Mouse (Mus musculus) CH12.LX (cell line): ENCODE data around the gene Fam168a. TPM values are rescaled to one million over a fixed set of nuclear protein-coding genes. Genes with fewer than 3 reads are reported as not detected.

Source experiments
- DNase-seq: peaks from one replicate; pipeline ENCODE4 v3.0.0-alpha.2; 2013; ENCODE audit errors: extremely low read depth
- H3K27ac ChIP-seq: 2 replicates; pipeline ENCODE4 v1.5.1; 2012; ENCODE audit warnings: low read depth, mild to moderate bottlenecking, control low read depth, moderate library complexity; ENCODE audit not compliant: insufficient read depth
- H3K27me3 ChIP-seq: replicated peaks from 2 replicates; pipeline ENCODE3; 2012; ENCODE audit warnings: inconsistent platforms
- H3K36me3 ChIP-seq, 2 experiments: replicated peaks in 1 of 2; 2 replicates each; pipeline versions ENCODE3 to v1.6.1; 2012; ENCODE audit warnings: inconsistent platforms in 1 of 2, low read length in 1 of 2, mild to moderate bottlenecking in 1 of 2, mixed read lengths in 1 of 2, moderate library complexity in 1 of 2; ENCODE audit not compliant: control insufficient read depth in 1 of 2, insufficient read depth in 1 of 2
- H3K4me1 ChIP-seq, 2 experiments: 2 replicates each; pipeline ENCODE4 v1.6.1; 2012; ENCODE audit warnings: inconsistent platforms in 1 of 2, moderate library complexity in 1 of 2; ENCODE audit not compliant: insufficient read depth in 2 of 2, control insufficient read depth in 1 of 2
- H3K4me2 ChIP-seq: 2 replicates; pipeline ENCODE4 v1.6.1; 2012; ENCODE audit warnings: low read depth, mild to moderate bottlenecking, control low read depth; ENCODE audit not compliant: poor library complexity, insufficient read depth, severe bottlenecking
- H3K4me3 ChIP-seq, 3 experiments: fragments of 150-350 bp in 1 of 3; sonication (generic) in 1 of 3; replicated peaks in 1 of 3; 2 replicates each; pipeline versions ENCODE3 to v1.5.1; 2011 to 2012; ENCODE audit warnings: low read depth in 2 of 3, low read length in 2 of 3, mild to moderate bottlenecking in 2 of 3, moderate library complexity in 2 of 3, control low read depth in 1 of 3, improper control_type of control experiment in 1 of 3, inconsistent platforms in 1 of 3, mixed read lengths in 1 of 3; ENCODE audit not compliant: poor library complexity in 1 of 3
- H3K79me2 ChIP-seq: replicated peaks from 2 replicates; pipeline ENCODE4 v1.6.1; 2012; ENCODE audit warnings: mild to moderate bottlenecking, moderate library complexity; ENCODE audit not compliant: control insufficient read depth, poor library complexity, insufficient read depth, severe bottlenecking; ENCODE audit errors: extremely low read depth
- H3K9ac ChIP-seq: 2 replicates; pipeline ENCODE4 v1.6.1; 2012; ENCODE audit warnings: low read depth, mild to moderate bottlenecking, control low read depth, moderate library complexity; ENCODE audit not compliant: insufficient read depth
- H3K9me3 ChIP-seq: replicated peaks from 2 replicates; pipeline ENCODE3; 2012; ENCODE audit warnings: low read length, inconsistent platforms, mixed read lengths
- BHLHE40 ChIP-seq: IDR thresholded peaks from 2 replicates; pipeline ENCODE4 v1.6.1; 2011; ENCODE audit warnings: mild to moderate bottlenecking, low read depth, low read length, improper control_type of control experiment
- CHD1 ChIP-seq: IDR thresholded peaks from 2 replicates; pipeline ENCODE4 v1.6.1; 2012; ENCODE audit warnings: low read depth, low read length, improper control_type of control experiment, inconsistent platforms
- EP300 ChIP-seq: IDR thresholded peaks from 2 replicates; pipeline ENCODE4 v1.6.1; 2011; ENCODE audit warnings: low read length, improper control_type of control experiment
- ETS1 ChIP-seq: conservative IDR thresholded peaks from 2 replicates; pipeline ENCODE4 v1.6.1; 2012; ENCODE audit warnings: low read depth, mild to moderate bottlenecking, inconsistent platforms, low read length, improper control_type of control experiment, moderate library complexity
- HCFC1 ChIP-seq: IDR thresholded peaks from 2 replicates; pipeline ENCODE4 v1.6.1; 2012; ENCODE audit warnings: low read depth, mild to moderate bottlenecking, inconsistent platforms, low read length, improper control_type of control experiment
- IRF4 ChIP-seq: IDR thresholded peaks from 2 replicates; pipeline ENCODE4 v1.6.1; 2014; ENCODE audit warnings: low read depth, mild to moderate bottlenecking, inconsistent platforms, low read length, improper control_type of control experiment
- JUND ChIP-seq: conservative IDR thresholded peaks from 2 replicates; pipeline ENCODE4 v1.6.1; 2011; ENCODE audit warnings: low read depth, low read length, improper control_type of control experiment
- MAFK ChIP-seq: IDR thresholded peaks from 2 replicates; pipeline ENCODE4 v1.6.1; 2011; ENCODE audit warnings: low read length, improper control_type of control experiment; ENCODE audit not compliant: insufficient replicate concordance
- MXI1 ChIP-seq: IDR thresholded peaks from 2 replicates; pipeline ENCODE4 v1.6.1; 2011; ENCODE audit warnings: mild to moderate bottlenecking, low read depth, low read length, improper control_type of control experiment
- MYC ChIP-seq: IDR thresholded peaks from 2 replicates; pipeline ENCODE4 v1.6.1; 2011; ENCODE audit warnings: low read depth, mild to moderate bottlenecking, improper control_type of control experiment, low read length
- NRF1 ChIP-seq: IDR thresholded peaks from 2 replicates; pipeline ENCODE4 v1.6.1; 2014; ENCODE audit warnings: low read depth, mild to moderate bottlenecking, inconsistent platforms, low read length, improper control_type of control experiment, moderate library complexity
- PAX5 ChIP-seq: IDR thresholded peaks from 2 replicates; pipeline ENCODE4 v1.6.1; 2012; ENCODE audit warnings: low read length, inconsistent platforms, mixed read lengths
- POLR2AphosphoS2 ChIP-seq: IDR thresholded peaks from 2 replicates; pipeline ENCODE4 v1.6.1; 2011; ENCODE audit warnings: low read depth, low read length, improper control_type of control experiment
- SMC3 ChIP-seq: IDR thresholded peaks from 2 replicates; pipeline ENCODE4 v1.6.1; 2011; ENCODE audit warnings: low read depth, low read length, improper control_type of control experiment
- TBP ChIP-seq: conservative IDR thresholded peaks from 2 replicates; pipeline ENCODE4 v1.6.1; 2011; ENCODE audit warnings: low read depth, low read length, improper control_type of control experiment
- TCF12 ChIP-seq: IDR thresholded peaks from 2 replicates; pipeline ENCODE4 v1.6.1; 2014; ENCODE audit warnings: low read depth, mild to moderate bottlenecking, inconsistent platforms, low read length, improper control_type of control experiment
- ZC3H11A ChIP-seq: IDR thresholded peaks from 2 replicates; pipeline ENCODE4 v1.6.1; 2012; ENCODE audit warnings: low read depth, mild to moderate bottlenecking, inconsistent platforms, low read length, improper control_type of control experiment
- ZKSCAN1 ChIP-seq: IDR thresholded peaks from 2 replicates; pipeline ENCODE4 v1.6.1; 2012; ENCODE audit warnings: low read depth, inconsistent platforms, low read length, improper control_type of control experiment, borderline replicate concordance
- ZMIZ1 ChIP-seq: IDR thresholded peaks from 2 replicates; pipeline ENCODE4 v1.6.1; 2012; ENCODE audit warnings: low read depth, mild to moderate bottlenecking, inconsistent platforms, low read length, improper control_type of control experiment
- dilution Hi-C: fragments of 300-500 bp; cut with MboI; formaldehyde crosslinking; loops from 2 replicates; pipeline ENCODE4 v1.14.3; 2020; ENCODE audit warnings: low sequenced_read_pairs; ENCODE audit not compliant: extremely low pct_unique_long_range_greater_than_20kb, extremely low pct_ligation_motif_present
- in situ Hi-C: fragments of 300-500 bp; cut with MboI; formaldehyde crosslinking; loops from 3 replicates; pipeline ENCODE4 v1.14.3; 2019; ENCODE audit warnings: low sequenced_read_pairs, low pct_ligation_motif_present, low pct_unique_long_range_greater_than_20kb, mixed read lengths
- polyA plus RNA-seq: library from polyadenylated mRNA; unstranded; fragments of >175 nt; gene quantifications from 2 replicates; pipeline ENCODE4 v1.2.1, GENCODE M21; 2012; ENCODE audit warnings: low read depth; ENCODE audit not compliant: insufficient read length
- total RNA-seq, 2 experiments: library from RNA; depleted of rRNA; stranded (reverse); fragments of 300-350 nt in 1 of 2; fragments of >200 nt in 1 of 2; gene quantifications; 2 replicates each; pipeline ENCODE4 v1.2.3; 2012 to 2014

Gene Fam168a
- total and polyA plus RNA-seq, 3 experiments: 4.0 to 15.0 (median 4.9) TPM

DNA sequence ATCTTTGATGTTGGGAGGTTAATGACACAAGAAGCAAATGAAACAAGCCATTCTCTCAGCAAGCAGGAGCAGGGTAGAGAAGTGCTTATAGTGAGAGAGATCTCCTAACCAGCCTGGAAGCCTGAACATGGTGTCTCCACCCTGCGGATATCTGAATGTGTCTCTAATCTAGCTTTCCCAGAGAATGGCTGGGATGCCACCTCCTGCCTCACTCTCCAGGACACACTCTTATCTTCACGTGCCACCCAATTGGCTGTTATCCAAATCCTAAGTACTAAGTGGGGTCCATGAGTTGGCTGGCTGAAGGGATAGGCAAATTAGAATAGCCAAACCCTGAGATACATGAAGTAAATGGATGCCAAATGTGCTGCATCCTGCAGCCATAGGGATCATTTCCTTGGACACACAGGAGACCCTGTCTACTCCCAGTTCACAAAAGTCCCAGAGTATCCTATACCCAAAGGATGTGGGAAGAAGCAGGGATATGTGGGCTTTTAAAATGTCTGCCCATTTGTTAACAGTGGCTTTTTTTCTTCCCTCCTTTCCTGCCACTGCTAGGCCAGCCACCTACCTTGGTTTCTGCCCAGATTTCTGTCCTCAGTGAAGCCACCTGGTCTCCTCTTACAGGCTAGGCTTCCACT, 138.1 kb downstream of the Fam168a start:
- in situ Hi-C loops (no loop called here), dilution Hi-C loops (no loop called here)
- Histone ChIP-seq H3K4me1 (peaks cover 19 to 52% of the 10 kb centered on the region in 2 experiments), H3K27ac (no peak overlapping the region; the same call in 1 of the 2 replicates), H3K9ac (no peak overlapping the region), H3K4me2 (no peak overlapping the region), H3K79me2 (no peaks in the 10 kb centered on the region), H3K4me3 (no peak overlapping the region), H3K27me3 (no peaks in the 10 kb centered on the region), H3K36me3 (peaks cover 57 to 66% of the 10 kb centered on the region in 2 experiments), H3K9me3 (peaks cover 12% of the 10 kb centered on the region)
- no peak for DNase-seq
- no peak for TF ChIP-seq IRF4
- TF ChIP-seq POLR2AphosphoS2: no peak
- TF ChIP-seq ZKSCAN1: no peak
- no peak for TF ChIP-seq MYC
- TF ChIP-seq NRF1: no peak
- no peak for TF ChIP-seq ZC3H11A
- TF ChIP-seq SMC3: no peak
- TF ChIP-seq BHLHE40: no peak
- TF ChIP-seq MAFK: no peak
- TF ChIP-seq MXI1: no peak
- no peak for TF ChIP-seq PAX5
- no peak for TF ChIP-seq EP300
- TF ChIP-seq CHD1: no peak
- no peak for TF ChIP-seq TBP
- TF ChIP-seq JUND: no peak

DNA sequence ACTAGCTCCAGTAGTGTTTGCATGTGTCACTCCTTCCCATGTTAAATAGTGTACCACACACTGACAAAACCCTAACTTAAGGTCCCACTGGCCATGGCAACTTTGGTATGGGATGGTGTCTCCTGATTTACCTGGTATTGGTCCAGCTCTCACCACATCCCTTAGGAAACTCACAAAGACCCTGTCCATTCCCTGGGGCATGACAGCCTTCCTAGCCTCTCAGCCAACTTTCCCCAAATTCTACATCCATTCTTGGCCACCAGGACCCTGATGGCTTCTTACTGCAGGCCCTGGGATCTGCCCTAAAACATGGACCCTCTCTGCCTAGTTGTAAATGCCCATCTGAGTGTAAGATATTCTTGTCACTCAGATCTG, 138.6 kb downstream of the Fam168a start:
- H3K4me2 ChIP-seq: no peak overlapping the region
- TF ChIP-seq MAFK (no peak), PAX5 (no peak), HCFC1 (no peak), ZMIZ1 (no peak), ETS1 (no peak), CHD1 (no peak), ZC3H11A (no peak), TCF12 (no peak)
- no peaks in the 10 kb centered on the region for H3K79me2 ChIP-seq
- dilution Hi-C loops: no loop called here
- peaks cover 62 to 71% of the 10 kb centered on the region in 2 experiments for H3K36me3 ChIP-seq
- in situ Hi-C loops: no loop called here
- no peaks in the 10 kb centered on the region for H3K27me3 ChIP-seq
- no peak overlapping the region for H3K4me3 ChIP-seq
- H3K4me1 ChIP-seq: peaks cover 19 to 57% of the 10 kb centered on the region in 2 experiments
- peak overlapping the region; percentile 25 for H3K27ac ChIP-seq
- H3K9ac ChIP-seq: no peak overlapping the region
- DNase-seq: no peak
- peaks cover 12% of the 10 kb centered on the region for H3K9me3 ChIP-seq
